Mouse (Mus musculus): ENCODE measurements around the gene Rnf34.

GRCm38 (mm10) chr5:122917982-122918711 lies 68.3 kb downstream of the Rnf34 start:
- TF ChIP-seq CTCF (IDR thresholded peaks at IDR 0.05; ENCODE audit: low read depth) = no peak
- TF ChIP-seq EP300 (IDR thresholded peaks at IDR 0.05; ENCODE audit: low read depth) = no peak
